Mouse (Mus musculus) erythroblast, embryonic 14.5 days (primary cell): ENCODE measurements at regions not wholly inside any gene's neighbourhood (a gene's known extent, or its start where the extent isn't known, plus 50 kb on each side); places are given as distances from the start of the nearest gene placed in this dataset.

ENCODE experiments used
- GATA1 ChIP-seq: IDR thresholded peaks from 2 replicates; pipeline ENCODE4 v1.6.1; 2012; ENCODE audit warnings: low read length, inconsistent platforms, mixed read lengths
- TAL1 ChIP-seq: IDR thresholded peaks from 3 replicates; pipeline ENCODE4 v1.6.1; 2012; ENCODE audit warnings: low read length, inconsistent platforms, mixed read lengths

DNA sequence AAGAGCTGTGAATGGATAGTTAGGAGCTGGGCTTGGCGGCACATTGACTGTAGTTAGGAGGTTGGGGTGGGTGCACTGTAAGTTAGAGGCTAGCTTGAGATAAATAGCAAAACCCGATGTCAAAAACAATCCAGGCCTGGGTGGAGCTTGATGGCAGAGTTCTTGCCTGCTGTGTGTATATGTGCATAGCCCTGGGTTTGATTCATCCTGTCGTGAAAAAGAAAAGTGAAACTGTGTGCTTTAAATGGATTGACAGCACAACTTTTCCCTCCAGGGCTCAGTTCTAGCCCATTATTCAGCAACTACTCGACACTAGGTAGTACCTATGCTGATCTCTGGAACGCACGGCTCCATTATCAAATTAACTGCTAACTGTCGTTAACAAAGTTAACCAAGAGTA is 56.7 kb upstream of the 4930470P17Rik start:
- TF ChIP-seq GATA1 (no peak), TAL1 (no peak)
